Mouse (Mus musculus): ENCODE results near the gene Ccdc142.

The Ccdc142 gene

GRCm38 (mm10) chr6:83101316-83101687 lies at the start of gene Ccdc142, which contains the start of gene Gm42688:
TSS of gene Ccdc142 (plus strand) at chr6:83101601.
TSS of gene Gm42688 (plus strand) at chr6:83101617.
- peak; percentile 92 for DNase-seq

GRCm38 (mm10) chr6:83053136-83053960 lies 48.1 kb upstream of the Ccdc142 start:
- DNase-seq = peak; percentile 46

GRCm38 (mm10) chr6:83054074-83054851 lies 47.1 kb upstream of the Ccdc142 start, which contains the start of gene Aup1:
TSS of gene Aup1 (plus strand) at chr6:83054521.
- DNase-seq = peak; percentile 99

- no peak for DNase-seq
Observed at GRCm38 (mm10) chr6:83054871-83055431, 46.5 kb upstream of the Ccdc142 start, which contains the start of gene Htra2. TSS of gene Htra2 (minus strand) at chr6:83055273.

- DNase-seq = peak; percentile 34
Observed at GRCm38 (mm10) chr6:83057790-83058189, 43.6 kb upstream of the Ccdc142 start, which contains the start of gene Dqx1. TSS of gene Dqx1 (plus strand) at chr6:83057844.

- DNase-seq = no peak
Observed at GRCm38 (mm10) chr6:83058725-83059124, 42.7 kb upstream of the Ccdc142 start.

- DNase-seq = no peak
Observed at GRCm38 (mm10) chr6:83065995-83066394, 35.4 kb upstream of the Ccdc142 start.

GRCm38 (mm10) chr6:83066441-83066840 lies 35.0 kb upstream of the Ccdc142 start:
- DNase-seq = no peak

GRCm38 (mm10) chr6:83068221-83068620 lies 33.2 kb upstream of the Ccdc142 start:
- DNase-seq = no peak

GRCm38 (mm10) chr6:83068706-83069487 lies 32.5 kb upstream of the Ccdc142 start:
- DNase-seq = no peak

- DNase-seq = no peak
Observed at GRCm38 (mm10) chr6:83069488-83070246, 31.7 kb upstream of the Ccdc142 start.

GRCm38 (mm10) chr6:83070247-83070310 lies 31.3 kb upstream of the Ccdc142 start, which contains the start of gene Tlx2:
TSS of gene Tlx2 (minus strand) at chr6:83070293.
- no peak for DNase-seq

- no peak for DNase-seq
Observed at GRCm38 (mm10) chr6:83070311-83071219, 30.8 kb upstream of the Ccdc142 start.

GRCm38 (mm10) chr6:83071220-83071619 lies 30.2 kb upstream of the Ccdc142 start:
- no peak for DNase-seq

GRCm38 (mm10) chr6:83074979-83075378 lies 26.4 kb upstream of the Ccdc142 start:
- no peak for DNase-seq

- DNase-seq = peak; percentile 33
Observed at GRCm38 (mm10) chr6:83077630-83078323, 23.6 kb upstream of the Ccdc142 start, which contains the start of gene Pcgf1. TSS of gene Pcgf1 (plus strand) at chr6:83077869.

- peak; percentile 98 for DNase-seq
Observed at GRCm38 (mm10) chr6:83078324-83078858, 23.0 kb upstream of the Ccdc142 start.

GRCm38 (mm10) chr6:83080210-83080609 lies 21.2 kb upstream of the Ccdc142 start:
- no peak for DNase-seq

- no peak for DNase-seq
Observed at GRCm38 (mm10) chr6:83083497-83083896, 17.9 kb upstream of the Ccdc142 start.

- no peak for DNase-seq
Observed at GRCm38 (mm10) chr6:83084477-83084876, 16.9 kb upstream of the Ccdc142 start.

Data from right cerebral cortex, adult 18-20 months (tissue).